Mouse (Mus musculus) limb, embryonic 14.5 days (tissue): ENCODE measurements at regions not wholly inside any gene's neighbourhood (a gene's known extent, or its start where the extent isn't known, plus 50 kb on each side); places are given as distances from the start of the nearest gene placed in this dataset.

Experiments
- ATAC-seq: fragments of 200-750 bp; cut with Nextera tagmentation; 2 replicates; pipeline ENCODE4 v1.8.0; 2017; ENCODE audit warnings: low read depth, moderate number of reproducible peaks, moderate TSS enrichment; ENCODE audit not compliant: low FRiP score
- DNase-seq: peaks from one replicate; pipeline ENCODE4 v3.0.0-alpha.2; 2015; ENCODE audit warnings: low spot score
- H3K27ac ChIP-seq: fragments of 300-500 bp; sonication (generic); replicated peaks from 2 replicates; pipeline ENCODE4 v1.5.1; 2014; ENCODE audit warnings: low read depth, mild to moderate bottlenecking, low read length, moderate library complexity, mixed read lengths
- H3K27me3 ChIP-seq: fragments of 300-500 bp; sonication (generic); 2 replicates; pipeline ENCODE4 v1.6.1; 2014; ENCODE audit warnings: low read length, mixed read lengths; ENCODE audit not compliant: control insufficient read depth, insufficient read depth
- H3K36me3 ChIP-seq: fragments of 300-500 bp; sonication (generic); 2 replicates; pipeline ENCODE4 v1.6.1; 2014; ENCODE audit warnings: mild to moderate bottlenecking, low read length, moderate library complexity, mixed read lengths; ENCODE audit not compliant: control insufficient read depth, insufficient read depth
- H3K4me1 ChIP-seq: fragments of 300-500 bp; sonication (generic); 2 replicates; pipeline ENCODE4 v1.6.1; 2014; ENCODE audit warnings: antibody characterized with exemption, low read length, mixed read lengths; ENCODE audit not compliant: control insufficient read depth, insufficient read depth
- H3K4me2 ChIP-seq: fragments of 300-500 bp; sonication (generic); replicated peaks from 2 replicates; pipeline ENCODE4 v1.6.1; 2014; ENCODE audit warnings: low read depth, mild to moderate bottlenecking, low read length, moderate library complexity; ENCODE audit not compliant: severe bottlenecking
- H3K4me3 ChIP-seq: fragments of 300-500 bp; sonication (generic); replicated peaks from 2 replicates; pipeline ENCODE4 v1.5.1; 2014; ENCODE audit warnings: low read length
- H3K9ac ChIP-seq: fragments of 300-500 bp; sonication (generic); 2 replicates; pipeline ENCODE4 v1.6.1; 2014; ENCODE audit warnings: mild to moderate bottlenecking, low read depth, low read length, moderate library complexity; ENCODE audit not compliant: severe bottlenecking
- H3K9me3 ChIP-seq: fragments of 300-500 bp; sonication (generic); 2 replicates; pipeline ENCODE4 v1.6.1; 2016; ENCODE audit warnings: low read length; ENCODE audit not compliant: control insufficient read depth
- POLR2A ChIP-seq: fragments of 200-500 bp; IDR thresholded peaks from 2 replicates; pipeline ENCODE4 v1.8.0; 2012; ENCODE audit warnings: inconsistent platforms, mild to moderate bottlenecking, moderate library complexity, borderline replicate concordance; ENCODE audit not compliant: insufficient read depth, insufficient read length; ENCODE audit errors: extremely low read depth
- WGBS: fragments of 180-500 bp; shearing (Covaris S2); extraction: QIAGEN DNeasy Blood & Tissue Kit; methylation state at CpG from one replicate; pipeline ENCODE4 v1.1.7; 2014; 5-methylcytosine and 5-hydroxymethylcytosine counted together

- no peak overlapping the region for H3K27ac ChIP-seq
- ATAC-seq (no peak), DNase-seq (no peak)
- H3K9me3 ChIP-seq, result no peaks in the 10 kb centered on the region
- no peak overlapping the region for H3K4me3 ChIP-seq
- H3K27me3 ChIP-seq, result no peaks in the 10 kb centered on the region
- H3K4me2 ChIP-seq, result no peak overlapping the region
- H3K9ac ChIP-seq, result no peak overlapping the region
- no peaks in the 10 kb centered on the region for H3K36me3 ChIP-seq
- WGBS, result 78% methylated on average over 2 of the region's 2 CpGs
- H3K4me1 ChIP-seq, result no peaks in the 10 kb centered on the region
- no peak for TF ChIP-seq POLR2A
These were observed 707.4 kb downstream of the Rfpl4b start for GRCm38 (mm10) chr10:38114194-38114593.

DNA sequence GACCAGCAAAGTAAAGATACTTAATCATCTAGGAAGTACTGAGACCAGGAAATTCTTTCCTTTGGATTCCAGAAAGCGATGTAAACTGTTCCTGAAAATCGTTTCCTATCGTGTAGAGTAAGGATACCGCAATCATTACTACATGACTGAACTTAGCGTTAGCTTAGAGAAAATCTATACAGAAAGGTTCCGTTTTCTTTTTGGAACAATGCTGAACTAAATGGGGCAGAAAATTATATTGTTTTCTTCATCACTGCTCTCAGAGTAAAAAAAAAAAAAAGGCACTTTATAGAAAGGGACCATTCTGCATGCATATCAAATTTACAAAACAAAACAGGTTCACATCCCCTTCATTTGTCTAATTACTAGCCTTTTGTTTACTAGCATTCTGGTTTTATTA, 713.0 kb downstream of the Rfpl4b start:
- no peak for TF ChIP-seq POLR2A
- 88% methylated on average over 6 of the region's 6 CpGs for WGBS
- DNase-seq (no peak), ATAC-seq (no peak)
- Histone ChIP-seq H3K36me3 (no peaks in the 10 kb centered on the region), H3K9ac (no peak overlapping the region), H3K27me3 (no peaks in the 10 kb centered on the region), H3K9me3 (no peaks in the 10 kb centered on the region), H3K4me3 (no peak overlapping the region), H3K4me2 (no peak overlapping the region), H3K4me1 (no peaks in the 10 kb centered on the region), H3K27ac (no peak overlapping the region)

- no peaks in the 10 kb centered on the region for H3K27me3 ChIP-seq
- no peaks in the 10 kb centered on the region for H3K4me1 ChIP-seq
- H3K4me3 ChIP-seq, result no peak overlapping the region
- H3K27ac ChIP-seq, result no peak overlapping the region
- no peak overlapping the region for H3K9ac ChIP-seq
- WGBS, result 52% methylated on average over 1 of the region's 1 CpGs
- H3K4me2 ChIP-seq, result no peak overlapping the region
- H3K9me3 ChIP-seq, result no peaks in the 10 kb centered on the region
- no peak for DNase-seq
- TF ChIP-seq POLR2A, result no peak
- no peaks in the 10 kb centered on the region for H3K36me3 ChIP-seq
- ATAC-seq, result no peak
These were observed 718.0 kb downstream of the Rfpl4b start for GRCm38 (mm10) chr10:38103570-38103969.

- Histone ChIP-seq H3K9ac (no peak overlapping the region), H3K4me3 (no peak overlapping the region), H3K9me3 (0 out of 2 replicates have a peak, but pooled peaks cover 5% of the 10 kb centered on the region), H3K4me2 (no peak overlapping the region), H3K27me3 (no peaks in the 10 kb centered on the region), H3K4me1 (no peaks in the 10 kb centered on the region), H3K27ac (no peak overlapping the region), H3K36me3 (no peaks in the 10 kb centered on the region)
- 88% methylated on average over 2 of the region's 2 CpGs for WGBS
- no peak for TF ChIP-seq POLR2A
- no peak for ATAC-seq
- no peak for DNase-seq
These were observed 743.1 kb downstream of the Rfpl4b start for GRCm38 (mm10) chr10:38078521-38078920.

DNA sequence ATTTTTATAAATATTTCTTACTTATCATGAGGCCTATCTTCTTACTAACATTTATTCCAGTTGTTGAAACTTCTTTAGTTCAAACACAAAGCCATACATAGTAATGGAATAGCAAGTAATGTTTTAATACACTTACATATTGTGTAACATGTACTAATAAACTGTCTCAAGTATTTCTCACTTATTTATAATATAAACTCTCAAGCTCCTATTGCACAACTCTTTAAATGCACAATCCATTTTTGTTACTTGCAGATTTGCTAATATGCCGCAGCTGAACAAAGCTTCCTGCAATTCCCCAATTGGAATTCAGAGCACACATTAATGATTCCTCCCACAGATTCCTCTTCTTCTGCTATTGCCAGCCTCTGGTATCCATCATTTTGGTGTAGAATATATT, 749.2 kb downstream of the Rfpl4b start:
- WGBS, result 87% methylated on average over 1 of the region's 1 CpGs
- ATAC-seq (no peak), DNase-seq (no peak)
- TF ChIP-seq POLR2A, result no peak
- Histone ChIP-seq H3K9me3 (no peaks in the 10 kb centered on the region), H3K27ac (no peak overlapping the region), H3K36me3 (no peaks in the 10 kb centered on the region), H3K4me1 (no peaks in the 10 kb centered on the region), H3K4me2 (no peak overlapping the region), H3K9ac (no peak overlapping the region), H3K4me3 (no peak overlapping the region), H3K27me3 (no peaks in the 10 kb centered on the region)

GRCm38 (mm10) chr10:38059050-38059449, 762.5 kb downstream of the Rfpl4b start:
- no peaks in the 10 kb centered on the region for H3K27me3 ChIP-seq
- H3K36me3 ChIP-seq, result no peaks in the 10 kb centered on the region
- DNase-seq (no peak), ATAC-seq (no peak)
- H3K4me2 ChIP-seq, result no peak overlapping the region
- no peak for TF ChIP-seq POLR2A
- no peaks in the 10 kb centered on the region for H3K4me1 ChIP-seq
- no peak overlapping the region for H3K4me3 ChIP-seq
- H3K9ac ChIP-seq, result no peak overlapping the region
- WGBS, result 81% methylated on average over 8 of the region's 8 CpGs
- no peak overlapping the region for H3K27ac ChIP-seq
- H3K9me3 ChIP-seq, result peaks cover 10% of the 10 kb centered on the region; the same call in 1 of the 2 replicates
